Mouse (Mus musculus): ENCODE data around the gene Crmp1. TPM values are rescaled to one million over a fixed set of nuclear protein-coding genes. Genes with fewer than 3 reads are reported as not detected.

Gene Crmp1
- total and polyA plus RNA-seq, 2 experiments: not detected

DNA sequence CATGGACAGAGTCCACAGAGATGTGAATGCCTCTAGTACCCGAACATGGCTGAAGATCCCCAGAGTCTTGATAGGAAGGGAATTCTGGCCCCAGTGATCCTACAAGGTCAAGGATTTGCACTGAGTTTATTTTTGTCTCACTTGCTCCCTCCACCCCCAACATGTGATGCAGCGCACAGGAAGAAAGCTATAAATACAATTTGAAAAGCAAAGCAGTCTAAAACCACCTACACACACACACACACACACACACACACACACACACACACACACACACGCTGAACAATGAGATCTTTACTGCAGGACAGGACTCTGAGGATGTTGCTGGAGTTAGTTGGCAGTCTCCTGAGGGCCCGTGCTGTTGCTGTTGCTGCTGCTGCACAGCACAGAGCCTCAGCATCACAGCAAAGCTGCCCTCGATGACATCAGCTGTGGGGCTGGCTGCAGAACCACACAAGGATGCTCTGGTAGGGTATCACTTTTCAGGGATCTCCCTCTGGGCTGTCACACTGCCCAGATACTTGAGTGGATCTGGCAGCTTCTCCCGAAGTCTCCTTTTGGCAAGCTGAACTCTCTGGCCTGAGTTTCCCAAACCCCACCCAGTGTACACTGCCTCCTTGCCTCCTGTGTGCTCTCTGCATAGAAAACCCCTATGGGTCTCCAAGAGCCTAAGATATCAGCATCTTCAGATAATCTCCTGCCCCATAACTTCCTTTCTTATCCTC lies 13.6 kb upstream of the Crmp1 start:
- 48% methylated on average over 6 of the region's 6 CpGs for WGBS

GRCm38 (mm10) chr5:37228894-37229293 lies 12.8 kb upstream of the Crmp1 start:
- H3K9ac ChIP-seq (ENCODE audit: low read depth, low read length): no peak overlapping the region
- no peaks in the 10 kb centered on the region for H3K36me3 ChIP-seq (ENCODE audit: control insufficient read depth, insufficient read depth, low read length)
- no peak overlapping the region for H3K4me3 ChIP-seq (ENCODE audit: insufficient read depth, low read depth, low read length)
- no peaks in the 10 kb centered on the region for H3K4me1 ChIP-seq (ENCODE audit: control insufficient read depth, insufficient read depth, low read length)
- no peaks in the 10 kb centered on the region for H3K27me3 ChIP-seq (ENCODE audit: control insufficient read depth, insufficient read depth, low read length)
- DNase-seq (ENCODE audit: extremely low read depth, low read depth, low spot score): no peak
- no peaks in the 10 kb centered on the region for H3K79me2 ChIP-seq (ENCODE audit: control insufficient read depth, insufficient read depth, low read length)
- 71% methylated on average over 7 of the region's 7 CpGs for WGBS
- H3K27ac ChIP-seq (replicated peaks; ENCODE audit: insufficient read depth, low read depth, low read length): no peak overlapping the region
- TF ChIP-seq CTCF (IDR thresholded peaks at IDR 0.05; ENCODE audit: low read depth, low read length) (no peak), POLR2A (IDR thresholded peaks at IDR 0.05; ENCODE audit: extremely low read depth, insufficient read depth, low read length) (no peak)

More for the DNA sequence above, 13.6 kb upstream of the Crmp1 start:
- no peaks in the 10 kb centered on the region for H3K4me1 ChIP-seq (ENCODE audit: control insufficient read depth, insufficient read depth, low read length)
- no peak overlapping the region for H3K9ac ChIP-seq (ENCODE audit: low read depth, low read length)
- no peak for TF ChIP-seq CTCF (IDR thresholded peaks at IDR 0.05; ENCODE audit: low read depth, low read length)
- no peak for TF ChIP-seq POLR2A (IDR thresholded peaks at IDR 0.05; ENCODE audit: extremely low read depth, insufficient read depth, low read length)
- no peak overlapping the region for H3K27ac ChIP-seq (replicated peaks; ENCODE audit: insufficient read depth, low read depth, low read length)
- H3K79me2 ChIP-seq (ENCODE audit: control insufficient read depth, insufficient read depth, low read length): no peaks in the 10 kb centered on the region
- H3K4me3 ChIP-seq (ENCODE audit: insufficient read depth, low read depth, low read length): no peak overlapping the region
- H3K27me3 ChIP-seq (ENCODE audit: control insufficient read depth, insufficient read depth, low read length): no peaks in the 10 kb centered on the region
- H3K36me3 ChIP-seq (ENCODE audit: control insufficient read depth, insufficient read depth, low read length): no peaks in the 10 kb centered on the region
- no peak for DNase-seq (ENCODE audit: extremely low read depth, low read depth, low spot score)

DNA sequence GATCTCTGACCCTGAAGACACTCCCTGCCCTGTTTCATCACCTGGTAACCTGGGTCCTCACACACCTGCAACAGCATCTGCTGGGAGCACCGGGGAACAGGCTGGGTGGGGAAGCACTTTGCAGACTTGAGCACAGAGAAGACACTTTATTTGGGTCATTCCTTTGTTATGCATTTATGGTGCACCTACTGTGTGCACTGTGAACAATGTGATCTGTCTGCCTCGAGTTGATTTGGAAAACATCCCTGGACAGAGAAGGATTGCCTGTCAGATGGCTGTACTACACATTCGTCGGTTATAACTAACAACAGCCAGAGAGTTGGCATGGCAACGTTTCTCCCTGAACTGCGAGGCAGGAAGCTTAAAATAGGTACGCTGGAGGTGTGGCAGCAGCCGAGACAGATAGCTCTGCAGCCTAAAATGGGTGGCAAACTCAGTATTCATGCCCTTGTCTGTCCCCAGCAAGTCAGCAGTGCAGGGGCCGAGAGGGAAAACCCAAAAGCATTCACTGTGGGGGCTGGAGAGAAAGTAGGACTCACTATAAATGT lies 8.7 kb upstream of the Crmp1 start:
- no peak for DNase-seq (ENCODE audit: extremely low read depth, low read depth, low spot score)
- H3K36me3 ChIP-seq (ENCODE audit: control insufficient read depth, insufficient read depth, low read length): no peaks in the 10 kb centered on the region
- H3K79me2 ChIP-seq (ENCODE audit: control insufficient read depth, insufficient read depth, low read length): no peaks in the 10 kb centered on the region
- H3K27ac ChIP-seq (replicated peaks; ENCODE audit: insufficient read depth, low read depth, low read length): no peak overlapping the region
- TF ChIP-seq POLR2A (IDR thresholded peaks at IDR 0.05; ENCODE audit: extremely low read depth, insufficient read depth, low read length) (no peak), CTCF (IDR thresholded peaks at IDR 0.05; ENCODE audit: low read depth, low read length) (no peak)
- H3K4me3 ChIP-seq (ENCODE audit: insufficient read depth, low read depth, low read length): no peak overlapping the region
- 45% methylated on average over 9 of the region's 9 CpGs for WGBS
- H3K4me1 ChIP-seq (ENCODE audit: control insufficient read depth, insufficient read depth, low read length): no peaks in the 10 kb centered on the region
- no peak overlapping the region for H3K9ac ChIP-seq (ENCODE audit: low read depth, low read length)
- H3K27me3 ChIP-seq (ENCODE audit: control insufficient read depth, insufficient read depth, low read length): no peaks in the 10 kb centered on the region

DNA sequence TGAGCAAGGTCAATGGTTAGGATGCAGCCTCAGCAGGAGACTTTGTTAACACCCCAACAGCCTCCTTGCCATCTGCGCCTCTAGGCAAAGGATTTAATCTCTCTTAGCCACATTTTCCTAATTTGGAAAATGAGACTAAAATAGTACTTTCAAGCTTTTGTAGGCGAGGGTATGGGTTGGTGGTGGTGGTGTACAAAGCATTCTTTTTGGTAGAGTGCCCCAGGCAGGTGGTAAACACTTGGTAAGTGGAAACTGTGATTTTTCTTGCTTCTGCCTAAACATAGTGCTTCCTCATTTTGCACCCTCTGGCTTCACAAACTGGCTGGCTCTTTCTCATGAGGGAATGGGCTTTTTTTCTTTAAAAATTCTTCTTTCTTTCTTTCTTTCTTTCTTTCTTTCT lies 3.1 kb upstream of the Crmp1 start:
- Histone ChIP-seq H3K4me1 (ENCODE audit: control insufficient read depth, insufficient read depth, low read length) (no peaks in the 10 kb centered on the region), H3K79me2 (ENCODE audit: control insufficient read depth, insufficient read depth, low read length) (no peaks in the 10 kb centered on the region), H3K36me3 (ENCODE audit: control insufficient read depth, insufficient read depth, low read length) (no peaks in the 10 kb centered on the region), H3K27ac (replicated peaks; ENCODE audit: insufficient read depth, low read depth, low read length) (no peak overlapping the region), H3K27me3 (ENCODE audit: control insufficient read depth, insufficient read depth, low read length) (peaks cover 19% of the 10 kb centered on the region), H3K4me3 (ENCODE audit: insufficient read depth, low read depth, low read length) (no peak overlapping the region), H3K9ac (ENCODE audit: low read depth, low read length) (no peak overlapping the region)
- no peak for DNase-seq (ENCODE audit: extremely low read depth, low read depth, low spot score)
- WGBS: 36% methylated on average over 2 of the region's 2 CpGs
- no peak for TF ChIP-seq CTCF (IDR thresholded peaks at IDR 0.05; ENCODE audit: low read depth, low read length)
- no peak for TF ChIP-seq POLR2A (IDR thresholded peaks at IDR 0.05; ENCODE audit: extremely low read depth, insufficient read depth, low read length)

DNA sequence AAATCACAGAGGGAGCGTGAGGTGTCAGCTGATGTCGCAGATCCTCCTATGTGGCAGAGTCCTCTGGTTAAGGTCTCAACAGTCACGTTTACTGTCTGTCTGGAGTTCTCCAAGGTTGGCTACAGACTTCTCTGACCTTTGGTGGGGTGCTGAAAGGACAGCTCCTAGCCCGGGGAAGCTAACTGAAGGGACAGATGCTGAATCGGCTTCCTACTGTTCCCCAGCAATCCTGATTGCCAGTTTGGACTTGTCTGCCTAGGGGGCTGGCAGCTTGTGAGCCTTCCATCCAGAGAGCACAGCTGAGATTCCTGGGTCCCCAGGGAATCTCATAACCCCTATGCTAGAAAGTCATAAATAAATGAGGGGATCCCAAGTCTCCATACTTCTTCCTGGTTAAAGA lies 1.2 kb upstream of the Crmp1 start:
- 7% methylated on average over 5 of the region's 5 CpGs for WGBS
- Histone ChIP-seq H3K79me2 (ENCODE audit: control insufficient read depth, insufficient read depth, low read length) (no peaks in the 10 kb centered on the region), H3K9ac (ENCODE audit: low read depth, low read length) (no peak overlapping the region), H3K4me1 (ENCODE audit: control insufficient read depth, insufficient read depth, low read length) (no peaks in the 10 kb centered on the region), H3K27me3 (ENCODE audit: control insufficient read depth, insufficient read depth, low read length) (peaks cover 29% of the 10 kb centered on the region), H3K36me3 (ENCODE audit: control insufficient read depth, insufficient read depth, low read length) (no peaks in the 10 kb centered on the region), H3K27ac (replicated peaks; ENCODE audit: insufficient read depth, low read depth, low read length) (no peak overlapping the region), H3K4me3 (ENCODE audit: insufficient read depth, low read depth, low read length) (no peak overlapping the region)
- no peak for DNase-seq (ENCODE audit: extremely low read depth, low read depth, low spot score)
- TF ChIP-seq CTCF (IDR thresholded peaks at IDR 0.05; ENCODE audit: low read depth, low read length): no peak
- TF ChIP-seq POLR2A (IDR thresholded peaks at IDR 0.05; ENCODE audit: extremely low read depth, insufficient read depth, low read length): no peak

DNA sequence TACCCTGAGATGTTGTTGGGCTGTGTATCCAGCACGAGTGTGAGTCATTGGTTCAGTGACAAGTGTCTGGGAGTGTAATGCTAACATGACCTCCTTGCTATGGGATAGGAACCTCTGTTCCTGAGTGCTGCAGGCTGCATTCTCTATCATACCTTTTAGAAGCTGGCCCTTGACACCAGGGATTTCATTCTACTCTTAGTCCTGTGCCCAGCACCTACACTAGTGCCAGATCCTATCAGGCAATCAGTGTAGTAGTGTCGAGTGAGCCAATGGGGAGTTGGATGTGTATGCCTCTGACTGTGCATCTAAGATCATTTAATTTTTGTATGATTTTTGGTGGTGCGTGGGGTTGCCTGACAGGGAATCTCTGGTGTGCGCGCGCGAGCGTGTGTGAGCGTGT lies 516 bp upstream of the Crmp1 start:
- H3K4me1 ChIP-seq (ENCODE audit: control insufficient read depth, insufficient read depth, low read length): no peaks in the 10 kb centered on the region
- H3K27ac ChIP-seq (replicated peaks; ENCODE audit: insufficient read depth, low read depth, low read length): no peak overlapping the region
- no peak overlapping the region for H3K4me3 ChIP-seq (ENCODE audit: insufficient read depth, low read depth, low read length)
- peaks cover 35% of the 10 kb centered on the region for H3K27me3 ChIP-seq (ENCODE audit: control insufficient read depth, insufficient read depth, low read length)
- 16% methylated on average over 9 of the region's 9 CpGs for WGBS
- H3K9ac ChIP-seq (ENCODE audit: low read depth, low read length): no peak overlapping the region
- no peak for DNase-seq (ENCODE audit: extremely low read depth, low read depth, low spot score)
- H3K79me2 ChIP-seq (ENCODE audit: control insufficient read depth, insufficient read depth, low read length): no peaks in the 10 kb centered on the region
- no peak for TF ChIP-seq CTCF (IDR thresholded peaks at IDR 0.05; ENCODE audit: low read depth, low read length)
- no peak for TF ChIP-seq POLR2A (IDR thresholded peaks at IDR 0.05; ENCODE audit: extremely low read depth, insufficient read depth, low read length)
- no peaks in the 10 kb centered on the region for H3K36me3 ChIP-seq (ENCODE audit: control insufficient read depth, insufficient read depth, low read length)
